Mouse (Mus musculus): ENCODE data around the gene Pdx1.

Gene Pdx1

DNA sequence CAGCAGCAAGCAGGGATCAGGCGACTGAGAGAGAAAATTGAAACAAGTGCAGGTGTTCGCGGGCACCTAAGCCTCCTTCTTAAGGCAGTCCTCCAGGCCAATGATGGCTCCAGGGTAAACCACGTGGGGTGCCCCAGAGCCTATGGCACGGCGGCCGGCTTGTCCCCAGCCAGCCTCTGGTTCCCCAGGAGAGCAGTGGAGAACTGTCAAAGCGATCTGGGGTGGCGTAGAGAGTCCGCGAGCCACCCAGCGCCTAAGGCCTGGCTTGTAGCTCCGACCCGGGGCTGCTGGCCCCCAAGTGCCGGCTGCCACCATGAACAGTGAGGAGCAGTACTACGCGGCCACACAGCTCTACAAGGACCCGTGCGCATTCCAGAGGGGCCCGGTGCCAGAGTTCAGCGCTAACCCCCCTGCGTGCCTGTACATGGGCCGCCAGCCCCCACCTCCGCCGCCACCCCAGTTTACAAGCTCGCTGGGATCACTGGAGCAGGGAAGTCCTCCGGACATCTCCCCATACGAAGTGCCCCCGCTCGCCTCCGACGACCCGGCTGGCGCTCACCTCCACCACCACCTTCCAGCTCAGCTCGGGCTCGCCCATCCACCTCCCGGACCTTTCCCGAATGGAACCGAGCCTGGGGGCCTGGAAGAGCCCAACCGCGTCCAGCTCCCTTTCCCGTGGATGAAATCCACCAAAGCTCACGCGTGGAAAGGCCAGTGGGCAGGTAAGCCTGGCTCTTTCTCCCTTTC, at the start of gene Pdx1:
TSS of gene Pdx1 (plus strand) at position 34 of the 747 bp plus-strand sequence.
- no peak for DNase-seq (ENCODE audit: low spot score)

DNA sequence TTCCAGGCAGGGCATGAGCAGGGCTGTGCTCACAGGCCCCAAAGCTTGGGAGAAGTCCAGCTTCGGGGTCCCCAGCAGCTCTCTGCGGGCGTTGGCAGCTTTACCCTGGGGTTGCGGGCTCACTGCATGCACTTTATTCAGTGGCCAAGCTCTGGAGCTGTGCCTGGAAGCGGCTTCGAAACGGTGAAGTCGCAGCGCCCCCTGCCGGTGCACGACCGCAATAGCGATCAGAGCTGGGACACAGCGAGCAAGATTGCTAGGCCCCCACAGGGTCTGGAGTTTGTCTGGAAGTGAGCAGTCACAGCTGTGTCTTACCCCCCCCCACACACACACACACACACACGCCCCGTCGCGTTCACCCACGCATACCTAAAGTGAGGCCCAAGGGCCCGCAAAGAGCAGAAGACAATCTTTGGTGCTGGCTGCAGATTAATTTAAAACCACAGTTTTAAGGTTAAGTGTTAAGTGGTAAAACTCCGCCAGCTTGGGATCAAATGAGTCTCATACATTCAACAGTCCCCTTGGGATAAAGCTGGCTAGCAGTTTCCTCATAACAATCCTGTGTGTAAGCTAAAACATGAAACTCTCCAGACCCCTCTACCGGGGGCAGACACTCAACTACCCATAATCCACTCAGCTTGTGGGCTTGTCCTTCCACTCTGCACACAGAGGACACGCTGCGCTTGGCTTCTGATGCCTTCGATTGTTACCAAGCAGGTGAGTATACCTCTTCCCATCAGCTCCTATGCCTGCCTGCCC, 42.2 kb upstream of the Pdx1 start:
- DNase-seq (ENCODE audit: low spot score): peak; percentile 79

DNA sequence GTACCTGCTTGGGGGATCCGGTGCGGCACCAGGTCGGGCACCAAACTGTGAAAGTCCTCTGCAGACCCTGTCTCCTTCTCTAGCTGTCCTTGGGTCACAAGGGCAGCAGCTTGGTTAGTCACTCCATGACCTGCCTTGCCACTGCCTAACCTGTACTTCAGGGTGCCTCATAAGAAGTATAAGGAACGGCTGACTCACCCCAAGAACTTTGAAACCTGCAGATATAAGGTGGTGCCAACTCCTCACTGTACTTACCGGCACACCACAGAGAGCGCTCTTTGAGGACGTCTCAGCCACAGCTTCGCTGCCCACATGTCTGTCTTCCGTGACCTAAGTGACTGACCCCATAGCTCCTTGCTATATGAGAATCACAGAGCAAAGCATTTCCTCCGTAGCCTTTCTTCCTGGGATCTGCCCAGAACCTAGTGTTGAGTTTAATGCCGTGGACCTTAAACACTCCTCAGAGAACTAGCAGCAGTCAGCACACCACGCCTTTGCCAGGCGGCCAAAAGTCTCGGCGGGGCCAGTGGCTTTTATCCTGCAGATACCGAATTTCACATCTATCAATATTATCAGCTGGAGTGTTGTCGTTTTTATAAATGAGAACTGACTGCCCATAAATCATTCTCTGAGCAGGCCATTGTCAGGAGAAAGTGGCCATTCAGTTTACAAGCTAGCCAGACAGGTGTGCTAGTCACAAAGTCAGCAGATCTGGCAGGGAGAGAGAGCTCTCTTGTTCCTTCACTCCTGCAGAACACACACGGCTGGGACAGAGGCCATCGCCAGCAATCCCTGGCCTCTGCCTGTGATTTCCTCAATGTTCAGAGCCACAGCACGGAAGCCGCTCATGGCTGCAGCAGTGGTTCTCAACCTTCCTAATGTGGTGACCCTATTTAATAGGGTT, 34.1 kb upstream of the Pdx1 start:
- no peak for DNase-seq (ENCODE audit: low spot score)

DNA sequence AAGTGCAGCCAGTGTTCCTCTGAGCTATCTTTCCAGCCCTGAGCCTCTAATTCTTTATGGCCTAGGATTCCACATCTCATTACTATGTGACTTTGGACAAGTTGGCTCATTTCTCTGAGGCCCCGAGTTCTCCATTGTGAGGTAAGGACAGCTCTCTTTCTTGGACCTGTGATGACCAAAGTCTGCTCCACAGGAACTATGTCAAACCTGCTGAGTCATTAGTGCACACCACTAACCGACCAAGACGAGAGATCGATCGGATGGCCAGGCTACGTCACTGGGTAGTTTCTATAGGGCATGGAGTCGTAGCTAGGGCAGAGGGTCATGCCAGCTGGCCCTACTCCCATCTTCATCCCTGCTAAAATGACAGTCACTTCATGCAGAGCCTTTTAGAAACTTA, 25.9 kb upstream of the Pdx1 start:
- DNase-seq (ENCODE audit: low spot score): no peak

DNA sequence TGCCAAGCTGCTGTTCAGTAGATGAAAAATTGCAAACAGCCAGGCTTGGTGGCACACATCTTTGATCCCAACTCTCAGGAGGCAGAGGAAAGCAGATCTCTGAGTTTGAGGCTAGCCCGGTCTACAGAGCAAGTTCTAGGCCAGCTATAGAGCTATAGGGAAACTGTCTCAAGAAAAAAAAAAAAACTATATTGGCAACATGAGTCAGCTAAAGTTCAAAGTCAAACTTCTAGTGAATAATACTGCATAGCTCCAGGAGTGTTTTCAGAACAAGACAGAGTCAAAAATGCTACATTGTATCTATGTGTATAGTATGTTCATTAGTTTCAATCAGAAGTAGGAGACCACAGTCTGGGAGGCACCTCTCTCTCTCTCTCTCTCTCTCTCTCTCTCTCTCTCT, 9.6 kb upstream of the Pdx1 start:
- no peak for DNase-seq (ENCODE audit: low spot score)

DNA sequence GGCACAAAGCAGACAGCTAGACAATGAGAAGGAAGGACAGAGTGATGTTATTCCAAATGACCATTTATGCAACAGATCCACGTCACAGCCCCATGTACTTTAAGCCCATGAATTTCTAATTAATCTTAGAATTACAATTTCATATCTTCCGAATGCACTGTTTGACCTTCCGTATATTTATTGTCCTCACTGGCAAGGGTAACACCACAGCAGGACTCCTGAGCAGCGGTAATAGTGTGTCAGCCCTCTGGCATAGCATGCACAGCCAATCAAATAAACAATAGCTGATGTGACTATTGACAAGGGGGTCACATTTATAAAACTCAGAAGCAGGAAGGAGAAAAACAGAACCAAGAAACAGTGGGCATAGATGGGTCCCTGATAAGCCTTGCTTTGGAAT, 9.0 kb upstream of the Pdx1 start:
- DNase-seq (ENCODE audit: low spot score): no peak

DNA sequence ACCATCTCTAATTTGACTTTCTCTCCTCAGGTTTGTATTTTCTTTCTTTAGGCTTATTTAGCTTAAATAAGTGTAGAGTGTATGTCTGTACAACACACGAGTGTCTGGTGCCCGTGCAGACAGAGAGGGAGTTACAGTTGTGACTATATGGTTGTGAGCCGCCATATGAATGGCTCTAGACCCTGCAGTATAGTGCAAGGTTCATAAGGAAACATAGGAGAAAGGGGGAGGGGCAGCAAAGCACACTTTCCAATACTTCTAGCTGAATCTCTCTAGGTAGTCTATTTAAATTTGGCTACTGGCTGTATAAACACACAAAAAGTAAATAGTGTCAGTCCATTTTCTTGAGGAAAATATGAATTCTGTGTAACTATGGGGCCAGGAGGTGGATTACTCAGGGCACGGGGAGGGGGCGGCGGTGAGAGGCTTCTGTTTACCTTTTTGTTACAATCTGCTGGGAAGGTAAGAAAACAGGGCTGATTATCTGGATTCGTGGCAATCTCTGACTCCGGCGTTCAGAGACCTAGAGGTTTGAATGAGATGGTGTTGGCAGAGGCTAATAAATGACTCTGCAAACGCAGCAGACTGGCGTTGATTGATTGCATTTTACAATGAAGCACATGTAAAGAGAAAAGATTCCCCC, 7.7 kb upstream of the Pdx1 start:
- no peak for DNase-seq (ENCODE audit: low spot score)

DNA sequence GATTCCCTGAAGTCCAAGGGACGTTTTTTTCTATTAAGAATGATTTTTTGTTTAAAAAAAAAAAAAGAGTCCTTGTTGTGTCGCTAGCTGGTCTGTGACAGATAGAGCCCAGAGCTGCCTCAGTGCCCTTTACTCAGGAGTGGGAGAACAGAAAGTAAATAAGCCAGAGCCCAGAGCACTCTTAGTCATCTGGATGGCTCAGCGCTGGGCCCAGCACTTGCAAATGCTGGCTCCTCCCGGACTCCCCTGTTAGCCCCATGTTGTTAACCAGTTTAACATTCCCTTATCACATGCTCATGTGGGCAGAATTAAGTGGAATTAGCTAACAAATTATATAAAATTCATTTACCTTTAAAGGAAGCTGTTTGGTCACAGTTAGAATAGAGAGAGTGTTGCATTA, 5.8 kb upstream of the Pdx1 start:
- no peak for DNase-seq (ENCODE audit: low spot score)

DNA sequence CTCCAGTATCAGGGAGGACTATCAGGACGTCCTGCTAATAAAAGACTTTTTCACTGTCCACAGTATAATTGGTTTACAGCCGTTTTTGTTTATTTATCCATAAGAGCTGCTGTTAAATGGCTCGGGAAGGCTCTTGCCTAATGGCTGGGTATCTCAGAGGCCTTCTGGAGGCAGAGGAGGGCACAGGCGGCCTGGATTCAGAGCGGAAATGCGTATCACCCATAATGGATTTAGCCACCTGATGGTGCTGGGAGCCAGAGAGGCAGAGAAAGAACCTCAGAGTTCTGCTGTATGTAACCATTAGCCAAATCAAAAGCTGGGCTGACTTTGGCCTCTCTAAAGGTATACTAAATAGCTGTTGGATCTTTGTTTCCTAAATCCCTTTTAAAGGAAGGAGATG, 2.3 kb upstream of the Pdx1 start:
- peak; percentile 10 for DNase-seq (ENCODE audit: low spot score)

DNA sequence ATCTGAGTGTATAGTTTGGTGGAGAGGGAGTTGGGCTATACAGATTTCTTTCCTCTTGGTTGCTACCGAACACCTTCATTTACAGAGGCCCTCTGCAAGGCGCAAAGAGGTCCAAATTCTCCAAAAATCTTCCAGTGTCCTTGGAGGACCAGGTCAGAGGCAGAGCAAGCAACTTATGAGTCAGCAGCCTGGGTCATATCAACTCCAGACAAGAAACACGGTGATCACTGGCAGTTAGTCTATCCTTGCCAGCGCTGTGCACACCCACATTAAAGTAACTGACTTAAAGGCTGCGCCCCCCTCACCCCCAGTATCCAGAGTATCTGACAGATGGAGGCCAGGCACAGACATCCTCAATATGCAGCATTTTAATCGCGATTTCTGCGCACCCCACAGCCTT, 1.0 kb upstream of the Pdx1 start:
- DNase-seq (ENCODE audit: low spot score): no peak

DNA sequence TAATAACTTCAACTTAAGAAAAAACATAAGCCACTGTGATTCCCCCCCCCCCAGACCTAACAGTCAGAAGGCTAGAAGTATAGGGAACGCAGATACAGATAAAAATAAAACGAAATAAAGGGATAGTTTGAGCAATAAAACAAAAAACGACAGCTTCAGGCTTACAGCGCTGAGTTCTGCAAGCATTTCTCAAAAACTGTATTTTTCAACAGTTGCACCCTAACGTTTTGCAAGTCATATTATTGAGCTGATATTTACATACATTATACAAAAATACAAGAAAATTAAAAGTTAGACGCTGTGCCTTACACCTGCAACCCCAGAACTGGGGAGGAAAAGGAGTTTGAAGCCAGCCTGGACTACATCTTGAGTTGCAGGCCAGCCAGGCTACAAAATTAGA, 388 bp upstream of the Pdx1 start:
- no peak for DNase-seq (ENCODE audit: low spot score)

DNA sequence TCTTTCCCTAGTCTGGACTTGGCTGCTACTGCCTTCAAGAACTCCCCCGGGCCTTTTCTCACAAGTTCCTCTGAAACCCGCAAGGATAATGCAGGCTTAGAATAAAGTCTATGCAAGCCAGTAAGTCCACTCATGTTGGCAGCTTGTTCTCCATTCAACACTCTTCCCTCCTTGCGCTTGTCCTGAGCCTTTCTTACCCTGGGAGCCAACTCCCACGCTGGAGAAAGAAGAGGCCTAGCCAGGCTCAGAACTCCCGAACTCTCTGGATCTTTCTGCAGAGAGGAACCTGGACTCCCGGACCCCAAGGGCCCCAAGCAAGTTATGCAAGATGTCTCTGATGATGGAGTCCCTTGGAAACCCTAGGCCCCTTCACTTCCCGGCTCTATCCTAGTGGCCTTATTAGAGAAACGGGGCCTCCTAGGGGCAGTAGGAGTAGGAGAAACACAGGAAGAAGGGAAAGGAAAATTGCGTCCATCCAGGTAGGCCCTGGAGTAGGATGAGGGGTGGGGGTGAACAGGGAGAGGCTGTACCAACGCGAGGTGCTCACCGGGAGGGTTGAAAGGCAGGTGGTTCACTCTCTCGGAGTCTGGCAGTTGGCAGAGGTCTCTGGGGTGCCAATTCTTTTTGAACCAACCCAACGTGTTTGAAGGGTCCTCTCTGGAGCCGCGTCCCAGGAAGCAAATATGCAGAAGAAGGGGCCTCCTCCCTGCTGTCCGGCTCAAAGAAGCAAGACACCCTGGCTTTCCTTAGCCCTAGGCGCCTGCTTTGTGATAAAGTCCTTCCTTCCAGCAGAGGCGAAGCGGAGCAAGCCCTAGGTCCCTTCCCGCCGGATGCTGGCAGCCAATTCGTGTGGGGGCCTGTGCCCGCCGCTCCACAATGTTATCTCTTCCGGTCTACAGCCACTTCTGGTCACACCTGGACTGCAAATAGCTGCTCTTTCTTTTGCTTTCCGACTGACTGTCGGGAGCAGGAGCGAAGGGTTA, 1.2 kb downstream of the Pdx1 start:
- no peak for DNase-seq (ENCODE audit: low spot score)

DNA sequence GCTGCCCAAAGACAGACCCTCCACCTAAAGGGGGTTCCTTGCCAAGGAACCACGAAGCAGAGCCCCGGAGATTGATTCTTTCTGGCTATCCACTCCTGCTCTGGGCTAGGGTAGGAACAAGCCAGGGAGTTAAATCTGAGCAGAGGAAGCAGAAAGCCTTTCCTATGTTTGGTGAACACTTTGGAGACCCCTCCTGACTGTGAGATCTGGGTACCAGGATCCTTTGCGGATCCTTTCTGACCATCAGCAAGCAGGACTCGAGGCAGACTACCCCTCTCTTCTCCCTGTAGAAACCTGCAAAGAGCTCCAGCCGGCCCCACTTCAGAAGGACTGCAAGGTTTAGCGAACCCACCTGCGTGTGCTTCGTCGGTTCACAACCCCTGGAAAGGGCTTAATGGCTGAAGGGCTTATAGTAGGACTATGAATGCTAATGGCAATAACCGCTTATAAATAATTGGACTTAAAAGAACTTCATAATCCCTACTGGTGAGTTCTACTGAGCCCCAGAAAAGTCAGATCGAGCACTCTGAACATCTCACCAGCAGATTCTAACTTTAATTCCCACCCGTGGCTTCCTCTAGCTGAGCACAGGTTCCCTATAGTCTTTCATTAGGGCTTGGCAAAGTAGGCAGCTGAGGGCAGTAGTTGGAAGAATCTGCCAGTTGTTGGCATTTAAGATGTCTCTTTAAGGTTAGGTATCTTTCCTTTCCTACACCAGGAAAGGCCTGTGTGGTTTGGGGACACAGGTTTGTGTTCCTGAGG, 2.5 kb downstream of the Pdx1 start:
- DNase-seq (ENCODE audit: low spot score): no peak

DNA sequence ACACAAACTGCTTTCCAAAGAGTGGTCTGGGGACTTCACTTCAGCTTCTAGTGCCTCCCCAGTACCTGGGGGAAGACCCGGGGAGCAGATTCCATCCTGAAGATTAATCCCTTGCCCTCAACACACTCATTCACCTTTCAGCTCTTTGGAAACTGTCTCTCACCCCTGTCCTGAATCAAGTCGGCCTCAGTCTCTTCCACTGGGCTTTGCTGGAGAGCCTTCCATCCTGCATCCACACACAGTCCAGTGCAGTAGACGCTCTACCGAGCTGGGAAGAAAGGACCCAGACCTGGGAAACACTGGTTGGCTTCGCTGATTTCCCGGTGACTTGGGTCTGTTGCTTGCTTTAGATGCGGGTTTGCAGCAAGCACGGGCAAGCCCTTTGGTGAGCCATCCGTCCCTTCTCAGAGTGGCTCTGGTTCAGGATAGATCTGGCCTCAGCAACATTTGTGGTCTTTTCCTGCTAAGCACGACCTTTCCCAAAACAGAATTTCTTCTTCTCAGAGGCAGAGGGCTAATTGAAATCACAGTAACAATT, 3.1 kb downstream of the Pdx1 start:
- DNase-seq (ENCODE audit: low spot score): no peak

DNA sequence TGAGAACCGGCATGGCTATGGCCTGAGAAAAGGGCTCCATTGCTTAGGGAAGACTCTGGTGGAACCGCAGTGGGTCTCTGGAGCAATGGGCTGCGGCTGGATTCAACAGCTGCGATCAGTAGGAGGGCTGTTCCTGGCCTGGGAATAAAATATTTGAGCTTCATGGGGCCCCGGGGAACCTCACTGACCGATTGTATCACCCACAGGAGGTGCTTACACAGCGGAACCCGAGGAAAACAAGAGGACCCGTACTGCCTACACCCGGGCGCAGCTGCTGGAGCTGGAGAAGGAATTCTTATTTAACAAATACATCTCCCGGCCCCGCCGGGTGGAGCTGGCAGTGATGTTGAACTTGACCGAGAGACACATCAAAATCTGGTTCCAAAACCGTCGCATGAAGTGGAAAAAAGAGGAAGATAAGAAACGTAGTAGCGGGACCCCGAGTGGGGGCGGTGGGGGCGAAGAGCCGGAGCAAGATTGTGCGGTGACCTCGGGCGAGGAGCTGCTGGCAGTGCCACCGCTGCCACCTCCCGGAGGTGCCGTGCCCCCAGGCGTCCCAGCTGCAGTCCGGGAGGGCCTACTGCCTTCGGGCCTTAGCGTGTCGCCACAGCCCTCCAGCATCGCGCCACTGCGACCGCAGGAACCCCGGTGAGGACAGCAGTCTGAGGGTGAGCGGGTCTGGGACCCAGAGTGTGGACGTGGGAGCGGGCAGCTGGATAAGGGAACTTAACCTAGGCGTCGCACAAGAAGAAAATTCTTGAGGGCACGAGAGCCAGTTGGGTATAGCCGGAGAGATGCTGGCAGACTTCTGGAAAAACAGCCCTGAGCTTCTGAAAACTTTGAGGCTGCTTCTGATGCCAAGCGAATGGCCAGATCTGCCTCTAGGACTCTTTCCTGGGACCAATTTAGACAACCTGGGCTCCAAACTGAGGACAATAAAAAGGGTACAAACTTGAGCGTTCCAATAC, 4.7 kb downstream of the Pdx1 start:
- no peak for DNase-seq (ENCODE audit: low spot score)

DNA sequence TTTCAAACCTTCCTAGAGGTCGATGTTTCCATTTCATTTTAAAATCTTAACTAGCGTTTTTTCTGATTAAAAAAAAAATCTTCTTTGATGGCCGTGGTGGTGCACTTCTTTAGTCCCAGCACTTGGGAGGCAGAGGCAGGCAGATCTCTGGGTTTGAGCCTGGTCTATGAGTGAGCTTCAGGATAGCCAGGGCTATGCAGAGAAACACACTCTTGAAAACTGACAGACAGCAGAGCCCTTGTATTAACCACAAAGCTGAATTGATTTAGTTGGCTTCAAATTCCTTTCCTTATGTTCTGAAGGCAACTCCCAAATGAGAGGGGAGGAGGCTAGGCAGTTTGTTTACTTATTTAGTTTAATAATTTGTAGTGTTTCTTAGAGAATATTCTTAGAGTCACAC, 6.0 kb downstream of the Pdx1 start:
- no peak for DNase-seq (ENCODE audit: low spot score)

DNA sequence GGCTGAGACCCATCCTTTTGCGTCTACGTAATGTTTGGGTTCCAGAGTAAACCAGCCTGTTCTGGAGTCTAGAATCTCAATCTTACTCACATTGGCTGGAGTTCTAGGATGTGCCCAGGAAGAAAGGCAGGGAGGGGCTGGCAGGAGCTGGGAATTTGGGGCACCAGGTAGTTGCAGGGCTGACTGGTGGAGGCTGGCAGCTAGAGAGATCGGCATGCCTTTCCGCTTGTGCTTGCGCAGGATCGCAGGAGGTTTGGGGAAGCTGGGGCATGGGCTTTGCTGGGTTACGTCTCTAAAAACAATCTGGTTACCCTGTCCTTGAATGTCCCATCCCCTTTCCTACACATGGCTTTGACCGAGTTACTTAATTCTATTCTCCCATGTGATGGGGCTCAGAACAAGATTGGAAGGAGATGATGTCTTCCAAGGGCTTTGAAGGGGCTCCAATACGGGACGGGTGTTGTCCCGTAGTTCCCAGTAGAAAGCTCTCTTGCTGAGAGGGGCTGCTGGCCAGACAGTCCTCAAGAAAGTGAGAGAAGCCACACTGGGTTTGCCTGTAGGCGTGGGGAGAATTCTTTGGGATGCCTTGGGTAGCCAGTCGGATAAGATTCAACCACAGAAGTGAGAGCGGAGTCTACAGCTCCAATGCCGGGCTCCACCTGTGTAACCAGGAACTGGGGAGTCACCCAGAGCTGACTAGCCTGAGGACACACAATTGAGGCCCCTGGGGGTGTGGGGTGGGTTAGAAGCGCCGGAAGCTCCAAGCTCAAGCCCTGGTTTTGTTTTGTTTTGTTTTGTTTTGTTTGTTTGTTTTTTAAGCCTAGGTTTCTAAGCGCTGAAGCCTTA, 7.2 kb downstream of the Pdx1 start:
- no peak for DNase-seq (ENCODE audit: low spot score)

DNA sequence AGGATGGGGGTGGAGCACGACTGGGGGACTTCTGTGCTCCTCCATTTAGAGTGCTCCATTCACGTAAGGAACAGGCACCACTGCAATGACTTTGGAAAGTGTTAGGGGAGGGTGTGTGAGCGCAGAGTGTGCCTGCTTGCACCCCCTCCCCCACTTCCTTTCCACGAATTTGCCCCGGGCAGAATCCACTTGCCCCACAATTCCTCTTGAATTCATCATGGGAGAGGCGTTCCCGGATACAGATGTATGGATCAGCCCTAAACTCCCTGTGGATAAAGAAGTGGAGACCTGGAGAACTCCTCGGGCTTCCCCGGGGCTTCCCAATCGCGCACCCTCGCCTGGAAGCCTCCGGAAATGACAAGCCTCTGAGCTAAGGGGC, 7.8 kb downstream of the Pdx1 start:
- no peak for DNase-seq (ENCODE audit: low spot score)

Measured in MN1 (cell line).